Mouse (Mus musculus) left cerebral cortex, postnatal 14 days (tissue): ENCODE results near the gene Khdc3. TPM values are rescaled to one million over a fixed set of nuclear protein-coding genes. Genes with fewer than 3 reads are reported as not detected.
"Not testable (repeated sequence)": the region's sequence is repeated elsewhere in the genome, so short reads cannot be mapped to it uniquely, and the experiment has no call there.

ENCODE experiments used
- DNase-seq, 2 experiments: peaks; one replicate each; pipeline ENCODE4 v3.0.0; 2021 to 2022; ENCODE audit warnings: low spot score in 2 of 2, mixed read lengths in 1 of 2
- intact Hi-C: fragments of 180-260 bp; cut with DNase I; formaldehyde crosslinking; loops from one replicate; pipeline ENCODE4 v1.15.1; 2025
- total RNA-seq, 2 experiments: library from RNA; stranded (reverse); gene quantifications; 2 replicates each; pipeline ENCODE4 v1.2.3; 2021

Khdc3 gene
- total RNA-seq, 2 experiments from 2014 or later: 1.2 to 1.4 TPM

DNA sequence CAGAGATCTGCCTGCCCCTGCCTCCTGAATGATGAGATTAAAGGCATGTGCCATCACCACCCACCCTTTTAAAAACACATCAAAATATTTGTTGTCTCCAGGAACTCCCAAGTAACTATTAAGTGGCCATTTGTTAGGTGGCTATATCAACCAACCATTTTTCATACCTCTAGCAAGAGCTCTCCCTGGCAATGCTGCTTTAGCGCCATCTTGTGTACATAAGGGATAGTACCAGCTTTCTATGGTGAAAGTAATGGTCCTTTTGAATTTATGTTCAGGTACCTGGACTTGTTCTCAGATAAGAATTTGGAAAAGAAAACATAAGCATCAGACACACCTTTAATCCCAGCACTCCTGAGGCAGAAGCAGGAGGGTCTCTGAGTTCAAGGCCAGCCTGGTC lies 9.9 kb upstream of the Khdc3 start:
- DNase-seq: peak; percentile 61 to 72
- intact Hi-C loops: loop anchor here (1.0 to 10.0 kb wide), 3 partner anchors 47 to 327 kb away; partner anchors contain the start of gene Rab27a

DNA sequence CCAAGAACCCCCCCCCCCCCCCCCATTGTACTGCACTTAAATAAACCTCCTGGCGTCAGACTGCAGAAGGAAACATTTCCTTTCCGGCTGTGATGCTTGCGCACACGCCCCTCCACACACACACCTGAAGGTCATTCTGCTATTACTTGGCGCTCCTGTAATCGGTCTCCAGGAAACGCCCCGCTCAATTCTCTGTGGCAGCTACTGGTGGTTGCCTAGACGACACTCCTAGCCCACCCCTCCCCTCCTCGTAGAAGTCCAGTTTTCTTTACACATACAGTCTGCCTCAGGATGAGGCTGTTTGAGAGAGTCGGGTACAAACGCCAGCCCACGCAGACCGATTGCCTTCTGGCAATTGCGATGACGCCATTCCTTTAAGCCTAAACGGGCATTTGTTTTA lies 7.1 kb upstream of the Khdc3 start:
- DNase-seq: peak; percentile 33 to 55
- intact Hi-C loops: loop anchor here (5.0 to 10.0 kb wide), 2 partner anchors 127 to 330 kb away; no protein-coding TSS in a partner anchor

- intact Hi-C loops: loop anchor here (10.0 kb wide), 1 partner anchor 333 kb away; no protein-coding TSS in a partner anchor
These were observed 3.7 kb upstream of the Khdc3 start for GRCm38 (mm10) chr9:73097898-73098297.

GRCm38 (mm10) chr9:73102181-73102580 lies 545 bp downstream of the Khdc3 start, which contains the start of gene Gm20509:
TSS of gene Gm20509 (plus strand) at chr9:73102470.
- intact Hi-C loops: no loop called here
- no peak for DNase-seq

More at GRCm38 (mm10) chr9:73097898-73098297, 3.7 kb upstream of the Khdc3 start:
- DNase-seq: no peak

DNA sequence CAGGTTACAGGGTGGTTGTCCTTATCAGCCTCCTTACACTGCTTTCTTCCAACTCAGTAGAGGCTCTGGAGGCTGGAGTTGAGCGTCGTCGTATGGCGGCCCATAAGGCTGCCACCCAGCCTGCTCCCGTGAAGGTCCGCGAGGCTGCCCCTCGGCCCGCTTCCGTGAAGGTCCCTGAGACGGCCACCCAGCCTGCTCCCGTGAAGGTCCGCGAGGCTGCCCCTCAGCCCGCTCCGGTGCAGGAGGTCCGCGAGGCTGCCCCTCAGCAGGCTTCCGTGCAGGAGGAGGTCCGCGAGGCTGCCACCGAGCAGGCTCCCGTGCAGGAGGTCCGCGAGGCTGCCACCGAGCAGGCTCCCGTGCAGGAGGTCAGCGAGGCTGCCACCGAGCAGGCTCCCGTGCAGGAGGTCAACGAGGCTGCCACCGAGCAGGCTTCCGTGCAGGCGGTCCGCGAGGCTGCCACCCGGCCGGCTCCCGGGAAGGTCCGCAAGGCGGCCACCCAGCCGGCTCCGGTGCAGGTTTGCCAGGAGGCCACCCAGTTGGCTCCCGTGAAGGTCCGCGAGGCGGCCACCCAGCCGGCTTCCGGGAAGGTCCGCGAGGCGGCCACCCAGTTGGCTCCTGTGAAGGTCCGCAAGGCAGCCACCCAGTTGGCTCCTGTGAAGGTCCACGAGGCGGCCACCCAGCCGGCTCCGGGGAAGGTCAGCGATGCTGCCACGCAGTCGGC lies 1.7 kb downstream of the Khdc3 start:
- no peak for DNase-seq
- intact Hi-C loops: no loop called here

DNA sequence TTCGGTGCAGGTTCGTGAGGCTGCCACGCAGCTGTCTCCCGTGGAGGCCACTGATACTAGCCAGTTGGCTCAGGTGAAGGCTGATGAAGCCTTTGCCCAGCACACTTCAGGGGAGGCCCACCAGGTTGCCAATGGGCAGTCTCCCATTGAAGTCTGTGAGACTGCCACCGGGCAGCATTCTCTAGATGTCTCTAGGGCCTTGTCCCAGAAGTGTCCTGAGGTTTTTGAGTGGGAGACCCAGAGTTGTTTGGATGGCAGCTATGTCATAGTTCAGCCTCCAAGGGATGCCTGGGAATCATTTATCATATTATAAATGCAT lies 2.2 kb downstream of the Khdc3 start:
- no peak for DNase-seq
- intact Hi-C loops: no loop called here

DNA sequence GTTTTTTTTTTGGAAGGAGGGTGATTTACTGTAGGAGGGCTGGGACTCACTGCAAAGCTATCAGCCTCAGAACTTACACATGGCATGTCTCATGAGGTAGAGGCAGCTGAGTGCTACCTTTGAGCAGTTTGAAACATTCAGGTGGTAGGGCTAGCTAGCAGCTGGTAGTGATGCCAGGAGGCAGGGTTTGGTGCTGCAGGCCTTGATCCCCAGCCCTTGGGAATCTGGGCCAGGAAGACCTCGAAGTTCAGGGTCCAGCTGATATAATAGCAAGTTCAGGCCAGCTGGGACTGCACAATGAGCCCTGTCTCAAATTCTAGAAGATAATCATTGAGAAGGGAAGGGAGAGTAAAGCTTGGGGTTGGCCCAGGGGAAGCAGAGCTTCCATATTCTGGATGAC lies 3.5 kb downstream of the Khdc3 start:
- no peak for DNase-seq
- intact Hi-C loops: no loop called here

DNA sequence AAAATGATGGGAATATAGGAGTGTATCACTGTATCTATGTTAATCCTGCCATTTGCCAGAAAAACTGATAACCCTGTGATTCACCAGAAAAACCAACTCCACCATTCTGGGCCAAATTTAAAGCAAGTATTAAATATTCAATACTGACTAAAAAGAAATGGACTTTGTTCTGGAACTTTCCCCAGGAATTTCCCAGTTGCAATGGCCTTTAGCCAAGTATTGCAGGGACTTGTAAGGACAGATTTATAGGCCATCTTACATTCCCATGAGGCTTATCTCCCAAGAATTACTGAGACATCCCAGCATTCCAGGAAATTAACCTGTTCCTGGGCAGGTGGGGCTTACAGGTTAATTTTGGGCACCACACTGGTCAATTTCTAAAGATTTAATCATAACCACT lies 4.1 kb downstream of the Khdc3 start:
- intact Hi-C loops: no loop called here
- no peak for DNase-seq

DNA sequence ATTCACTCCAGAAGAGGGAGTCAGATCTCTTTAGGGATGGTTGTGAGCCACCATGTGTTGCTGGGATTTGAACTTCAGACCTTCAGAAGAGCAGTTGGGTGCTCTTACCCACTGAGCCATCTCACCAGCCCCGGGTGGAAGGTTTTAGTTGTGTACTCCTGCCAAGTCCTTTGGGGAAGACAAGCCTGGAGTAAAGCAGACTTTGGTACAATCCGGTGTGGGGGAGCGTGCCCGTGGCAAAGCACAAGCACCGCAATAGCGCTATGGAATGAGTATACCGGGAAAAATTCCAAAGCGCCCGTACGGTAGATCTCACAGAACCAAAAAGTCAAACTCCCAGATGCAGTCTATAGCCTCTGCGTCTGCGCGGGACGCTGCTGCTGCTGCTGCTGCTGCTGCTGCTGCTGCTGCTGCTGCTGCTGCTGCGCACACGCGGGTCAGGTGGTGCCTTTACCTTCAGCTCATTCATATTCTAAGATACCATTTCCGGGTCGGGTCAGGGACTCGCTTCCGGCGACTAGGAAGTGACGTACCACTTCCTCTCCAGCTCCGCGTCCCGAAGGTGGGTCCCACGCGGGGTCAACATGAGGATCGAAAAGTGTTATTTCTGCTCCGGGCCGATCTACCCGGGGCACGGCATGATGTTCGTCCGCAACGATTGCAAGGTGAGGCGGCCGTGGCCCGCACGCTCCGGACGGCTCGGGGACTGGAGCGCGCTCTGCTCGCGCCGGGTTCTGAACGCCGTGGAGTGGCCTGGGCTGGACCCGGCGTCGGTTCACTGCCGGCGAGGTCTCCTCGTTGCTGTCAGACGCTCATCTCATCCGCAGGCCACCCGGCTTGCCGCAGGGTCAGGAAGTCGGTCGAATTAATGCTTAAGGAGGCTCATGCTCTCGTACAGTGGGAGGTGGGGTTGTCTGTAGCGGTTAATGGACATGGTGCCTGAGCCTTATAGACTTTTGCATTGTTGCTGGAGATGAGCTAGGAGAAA lies 11.6 kb downstream of the Khdc3 start, which contains the start of gene Rsl24d1:
Gene Rsl24d1, plus strand, starts transcription at position 508 of the 988 bp plus-strand sequence.
- intact Hi-C loops: no loop called here
- DNase-seq: peak; percentile 93 to 95

DNA sequence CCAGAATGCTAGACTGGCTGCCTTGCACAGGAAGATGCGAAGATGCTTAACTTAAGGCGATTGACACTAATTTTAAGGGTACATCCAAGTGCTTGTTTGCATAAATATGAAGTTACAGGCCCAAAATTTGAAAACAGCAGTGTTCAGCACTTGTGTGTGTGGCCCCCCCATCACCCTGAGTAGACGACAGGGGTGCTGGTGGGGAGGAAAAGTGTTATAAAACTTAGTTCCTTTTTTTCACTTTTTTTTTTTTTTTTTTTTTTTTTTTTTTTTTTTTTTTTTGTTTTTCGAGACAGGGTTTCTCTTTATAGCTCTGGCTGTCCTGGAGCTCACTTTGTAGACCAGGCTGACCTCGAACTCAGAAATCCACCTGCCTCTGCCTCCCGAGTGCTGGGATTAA lies 15.1 kb downstream of the Khdc3 start:
- DNase-seq, intact Hi-C loops: not testable (repeated sequence)

- intact Hi-C loops: no loop called here
- DNase-seq: no peak
These were observed 16.4 kb downstream of the Khdc3 start for GRCm38 (mm10) chr9:73118012-73118411.

GRCm38 (mm10) chr9:73121735-73122134 lies 20.1 kb downstream of the Khdc3 start:
- intact Hi-C loops: no loop called here
- DNase-seq: peak; percentile 40 to 47

GRCm38 (mm10) chr9:73125043-73125570 lies 23.5 kb downstream of the Khdc3 start:
- no peak for DNase-seq
- intact Hi-C loops: no loop called here

DNA sequence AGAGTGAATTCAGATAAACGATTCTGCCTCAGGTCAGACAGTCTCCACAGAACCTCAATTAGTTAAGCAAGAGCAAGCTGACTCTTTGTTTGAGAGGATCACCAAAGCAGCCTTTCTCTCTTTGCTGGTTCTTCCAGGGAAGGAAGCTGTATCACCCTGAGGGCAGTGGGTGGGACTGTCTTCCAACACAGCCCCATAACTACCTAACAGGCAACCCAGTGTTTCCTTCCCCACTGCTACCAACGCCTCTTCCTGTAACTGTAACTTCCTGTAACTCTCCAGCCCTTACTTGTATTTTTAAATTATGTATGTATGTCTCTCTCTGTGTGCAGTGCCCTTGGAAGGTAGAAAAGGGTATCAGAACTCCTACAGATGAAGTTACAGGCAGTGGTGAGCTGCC lies 25.8 kb downstream of the Khdc3 start:
- intact Hi-C loops: no loop called here
- DNase-seq: no peak

GRCm38 (mm10) chr9:73129875-73130274 lies 28.2 kb downstream of the Khdc3 start:
- DNase-seq: no peak
- intact Hi-C loops: no loop called here

DNA sequence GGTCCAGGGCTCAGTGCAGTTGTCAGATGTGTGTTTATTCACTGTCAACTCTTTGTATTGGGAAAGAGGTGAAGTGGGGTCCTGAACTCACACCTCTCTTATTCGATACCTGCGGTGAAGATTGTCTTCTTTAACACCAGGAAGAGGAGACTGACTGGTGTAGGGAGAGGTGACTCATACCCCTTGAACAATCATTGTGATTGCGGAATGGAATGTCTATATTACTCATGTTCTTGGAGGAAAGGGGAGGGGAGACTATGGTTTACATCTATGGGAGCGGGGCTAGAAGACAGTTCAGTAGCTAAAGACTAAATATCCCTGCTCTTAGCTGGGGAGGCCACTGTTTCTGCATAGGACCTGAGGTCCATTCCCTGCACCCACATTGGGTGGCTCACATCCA lies 28.9 kb downstream of the Khdc3 start:
- no peak for DNase-seq
- intact Hi-C loops: no loop called here

GRCm38 (mm10) chr9:73137341-73137886 lies 35.8 kb downstream of the Khdc3 start:
- intact Hi-C loops: no loop called here
- no peak for DNase-seq
